In the genomic region with DNA sequence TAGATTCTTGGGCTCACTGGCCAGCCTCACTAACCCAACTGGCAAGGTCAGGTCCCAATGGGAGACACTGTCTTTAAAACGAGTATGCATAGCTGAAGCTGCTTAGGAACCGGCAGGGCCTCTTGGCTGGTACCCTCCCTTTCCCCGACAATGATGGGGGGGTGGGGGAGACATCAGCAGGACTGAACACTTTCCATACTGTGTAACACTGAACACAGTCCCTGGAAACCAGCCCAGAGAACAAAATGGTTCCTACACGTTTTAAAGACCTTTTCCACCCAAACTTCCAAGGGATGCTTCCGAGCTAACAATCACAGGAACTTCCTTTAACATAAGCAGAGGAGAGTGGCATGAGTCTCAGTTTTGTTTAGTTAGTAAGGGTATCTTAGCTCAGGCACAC, we compare ENCODE assay signal across 29 mouse cellular contexts. TPM values are rescaled to one million over a fixed set of nuclear protein-coding genes. Genes with fewer than 3 reads are reported as not detected.
DNase-seq lines count a peak whose midpoint lies in the region; ATAC-seq and TF ChIP-seq lines count a peak whose summit lies in the region.
"Had no signal": no experiment of that assay in that cellular context is flagged by ENCODE, and none has a peak within 500 bp of the region (broad histone marks: within the 10 kb centered on the region; RNA-seq: fewer than 3 reads in every experiment).

No protein-coding gene starts in this region.

- H3K4me2 ChIP-seq in heart, embryonic 16.5 days (ENCODE audit: low read depth, low read length), result no peak overlapping the region; the same call in 1 of the 2 replicates
- H3K4me2 ChIP-seq in heart, embryonic 12.5 days, result no peak overlapping the region
- H3K4me2 ChIP-seq in lung, postnatal 0 days (replicated peaks; ENCODE audit: low read depth, low read length), result no peak overlapping the region
- H3K4me2 ChIP-seq: embryonic facial prominence, embryonic 13.5 days; forebrain, embryonic 12.5 days; forebrain, embryonic 15.5 days; heart, embryonic 11.5 days; hindbrain, embryonic 15.5 days; intestine, embryonic 15.5 days; kidney, embryonic 15.5 days had no signal

- no peak for ATAC-seq in heart, embryonic 16.5 days (replicated peaks; ENCODE audit: extremely low read depth, insufficient read depth, low FRiP score)
- no peak for ATAC-seq in heart, embryonic 12.5 days (ENCODE audit: insufficient number of reproducible peaks, low FRiP score)
- no peak for ATAC-seq in lung, postnatal 0 days
- ATAC-seq: forebrain, embryonic 15.5 days; intestine, embryonic 15.5 days had no signal

- H3K9me3 ChIP-seq in heart, embryonic 16.5 days (replicated peaks; ENCODE audit: control insufficient read depth, low read length), result no peaks in the 10 kb centered on the region
- no peaks in the 10 kb centered on the region for H3K9me3 ChIP-seq in heart, embryonic 12.5 days (replicated peaks)
- H3K9me3 ChIP-seq in lung, postnatal 0 days (ENCODE audit: low read length), result no peaks in the 10 kb centered on the region
- H3K9me3 ChIP-seq: embryonic facial prominence, embryonic 10.5 days; embryonic facial prominence, embryonic 13.5 days; forebrain, embryonic 12.5 days; forebrain, embryonic 15.5 days; hindbrain, embryonic 15.5 days; intestine, embryonic 15.5 days; kidney, embryonic 15.5 days had no signal

- H3K27me3 ChIP-seq in heart, embryonic 16.5 days (ENCODE audit: control insufficient read depth, insufficient read depth, low read length), result no peaks in the 10 kb centered on the region
- no peaks in the 10 kb centered on the region for H3K27me3 ChIP-seq in heart, embryonic 12.5 days (replicated peaks)
- no peaks in the 10 kb centered on the region for H3K27me3 ChIP-seq in lung, postnatal 0 days (replicated peaks; ENCODE audit: insufficient read depth, low read length)
- H3K27me3 ChIP-seq: CH12.LX; embryonic facial prominence, embryonic 13.5 days; forebrain, embryonic 12.5 days; forebrain, embryonic 15.5 days; hindbrain, embryonic 15.5 days; intestine, embryonic 15.5 days; kidney, embryonic 15.5 days had no signal

- WGBS in heart, embryonic 16.5 days, result 72% methylated on average over 5 of the region's 5 CpGs
- WGBS in heart, embryonic 12.5 days, result 78% methylated on average over 5 of the region's 5 CpGs
- 63% methylated on average over 5 of the region's 5 CpGs for WGBS in lung, postnatal 0 days

- TF ChIP-seq CTCF in gastrocnemius, adult 2 months (IDR thresholded peaks at IDR 0.05), result no peak
- no peak for TF ChIP-seq CTCF in lung, postnatal 0 days (IDR thresholded peaks at IDR 0.05)

- intact Hi-C loops in gastrocnemius, adult 2 months (cut with DNase I), result no loop called here
- intact Hi-C loops in gastrocnemius, postnatal 36 days (cut with DNase I), result no loop called here

- no peak overlapping the region for H3K4me3 ChIP-seq in gastrocnemius, adult 2 months
- H3K4me3 ChIP-seq in heart, embryonic 16.5 days (ENCODE audit: low read length), result no peak overlapping the region
- no peak overlapping the region for H3K4me3 ChIP-seq in heart, embryonic 12.5 days
- H3K4me3 ChIP-seq in lung, postnatal 0 days (ENCODE audit: low read depth, low read length), result no peak overlapping the region
- H3K4me3 ChIP-seq in brown adipose tissue, adult 24 weeks (ENCODE audit: insufficient read depth, low read depth, low read length), result no peak overlapping the region
- H3K4me3 ChIP-seq: embryonic facial prominence, embryonic 10.5 days; embryonic facial prominence, embryonic 13.5 days; erythroblast, embryonic 14.5 days; forebrain, embryonic 12.5 days; forebrain, embryonic 15.5 days; hindbrain, embryonic 15.5 days; intestine, embryonic 15.5 days; kidney, embryonic 15.5 days had no signal

- H3K9ac ChIP-seq in heart, embryonic 16.5 days (ENCODE audit: low read length), result no peak overlapping the region
- H3K9ac ChIP-seq in heart, embryonic 12.5 days, result no peak overlapping the region
- H3K9ac ChIP-seq in lung, postnatal 0 days (replicated peaks; ENCODE audit: low read depth), result no peak overlapping the region
- H3K9ac ChIP-seq: embryonic facial prominence, embryonic 13.5 days; forebrain, embryonic 12.5 days; forebrain, embryonic 15.5 days; hindbrain, embryonic 15.5 days; intestine, embryonic 15.5 days; kidney, embryonic 15.5 days had no signal

- peaks cover 35% of the 10 kb centered on the region for H3K4me1 ChIP-seq in heart, embryonic 16.5 days (ENCODE audit: control insufficient read depth, insufficient read depth, low read length)
- peaks cover 43% of the 10 kb centered on the region for H3K4me1 ChIP-seq in heart, embryonic 12.5 days (replicated peaks)
- H3K4me1 ChIP-seq in lung, postnatal 0 days (ENCODE audit: insufficient read depth, low read depth, low read length), result no peaks in the 10 kb centered on the region
- peaks cover 39% of the 10 kb centered on the region for H3K4me1 ChIP-seq in brown adipose tissue, adult 24 weeks (ENCODE audit: control insufficient read depth, insufficient read depth, insufficient read length, low read length)
- H3K4me1 ChIP-seq: embryonic facial prominence, embryonic 10.5 days; embryonic facial prominence, embryonic 13.5 days; forebrain, embryonic 12.5 days; hindbrain, embryonic 15.5 days; intestine, embryonic 15.5 days had no signal

- no peak for DNase-seq in gastrocnemius, adult 2 months
- no peak for DNase-seq in gastrocnemius, postnatal 36 days
- DNase-seq in lung, postnatal 10 days, result peak; percentile 47
- no peak for DNase-seq in lung, postnatal 0 days (ENCODE audit: low spot score)
- no peak for DNase-seq in urinary bladder, postnatal 25 days (ENCODE audit: low spot score)
- DNase-seq: adrenal gland, postnatal 10 days; adrenal gland, postnatal 36 days; B cell, adult 2 months; cerebellum, adult 8-10 months; cerebellum, postnatal 25 days; embryo, embryonic 11 days; gastrocnemius, postnatal 10 days; heart, postnatal 14 days; heart, postnatal 4 days; kidney, adult 11 months; kidney, adult 8-10 months had no signal

- H3K27ac ChIP-seq in gastrocnemius, adult 2 months, result peak overlapping the region; percentile 59
- peak overlapping the region; percentile 61; the same call in 1 of the 2 replicates for H3K27ac ChIP-seq in heart, embryonic 16.5 days (ENCODE audit: low read length)
- H3K27ac ChIP-seq in heart, embryonic 12.5 days (ENCODE audit: poor library complexity, severe bottlenecking), result no peak overlapping the region
- H3K27ac ChIP-seq in lung, postnatal 0 days (ENCODE audit: low read length), result no peak overlapping the region
- peak overlapping the region; percentile 19; the same call in 1 of the 2 replicates for H3K27ac ChIP-seq in brown adipose tissue, adult 24 weeks (replicated peaks; ENCODE audit: low read depth, low read length)
- H3K27ac ChIP-seq: embryonic facial prominence, embryonic 10.5 days; embryonic facial prominence, embryonic 13.5 days; forebrain, embryonic 12.5 days; forebrain, embryonic 15.5 days; hindbrain, embryonic 15.5 days; intestine, embryonic 15.5 days; kidney, embryonic 15.5 days had no signal

- H3K36me3 ChIP-seq in heart, embryonic 16.5 days (ENCODE audit: control insufficient read depth, insufficient read depth), result peaks cover 11% of the 10 kb centered on the region
- peaks cover 16% of the 10 kb centered on the region for H3K36me3 ChIP-seq in heart, embryonic 12.5 days
- no peaks in the 10 kb centered on the region; the same call in 1 of the 2 replicates for H3K36me3 ChIP-seq in lung, postnatal 0 days (ENCODE audit: insufficient read depth, low read length)
- H3K36me3 ChIP-seq: intestine, embryonic 15.5 days had no signal

- no peak for TF ChIP-seq EP300 in lung, postnatal 0 days (IDR thresholded peaks at IDR 0.05)

RNA-seq across cellular contexts. Expression of gene Egln1, which starts 14.0 kb away (rescaled TPM):
- 100 to 1,000 TPM; 159 to 192 TPM for total RNA-seq in gastrocnemius, adult 2 months (2021)
- 100 to 1,000 TPM; 140 to 151 TPM for total RNA-seq in gastrocnemius, postnatal 36 days (2021)
- polyA plus RNA-seq in heart, embryonic 16.5 days (2015; fragmentation: Nextera tagmentation; extraction: Ambion mirVana), result 17.8 and 19.5 TPM in 2 replicates
- 16.5 and 18.6 TPM in 2 replicates for polyA plus RNA-seq in heart, embryonic 12.5 days (2016; fragmentation: Nextera tagmentation; extraction: Ambion mirVana)
- polyA plus RNA-seq in lung, postnatal 0 days (2015; fragmentation: Nextera tagmentation; extraction: Ambion mirVana), result 7.7 and 8.8 TPM in 2 replicates
- polyA plus RNA-seq in brown adipose tissue, adult 24 weeks (2012; ENCODE audit: insufficient read depth, insufficient read length, missing spikeins), result 134 and 142 TPM in 2 replicates

RNA-seq across cellular contexts. Expression of gene Sprtn, which starts 37.4 kb away (rescaled TPM):
- 1 to 10 TPM; 6.7 to 7.5 TPM for total RNA-seq in gastrocnemius, adult 2 months (2021)
- 1 to 10 TPM; 5.0 to 6.9 TPM for total RNA-seq in gastrocnemius, postnatal 36 days (2021)
- 8.3 and 8.5 TPM in 2 replicates for polyA plus RNA-seq in heart, embryonic 16.5 days (2015; fragmentation: Nextera tagmentation; extraction: Ambion mirVana)
- polyA plus RNA-seq in heart, embryonic 12.5 days (2016; fragmentation: Nextera tagmentation; extraction: Ambion mirVana), result 10.4 and 10.9 TPM in 2 replicates
- polyA plus RNA-seq in lung, postnatal 0 days (2015; fragmentation: Nextera tagmentation; extraction: Ambion mirVana), result 6.9 TPM in 2 replicates
- polyA plus RNA-seq in brown adipose tissue, adult 24 weeks (2012; ENCODE audit: insufficient read depth, insufficient read length, missing spikeins), result 10.2 and 14.9 TPM in 2 replicates

RNA-seq across cellular contexts. Expression of gene Exoc8, which starts 37.6 kb away (rescaled TPM):
- total RNA-seq in gastrocnemius, adult 2 months (2021), result 1 to 10 TPM; 7.6 to 7.8 TPM
- total RNA-seq in gastrocnemius, postnatal 36 days (2021), result 1 to 10 TPM; 6.3 to 8.0 TPM
- polyA plus RNA-seq in heart, embryonic 16.5 days (2015; fragmentation: Nextera tagmentation; extraction: Ambion mirVana), result 6.9 and 7.3 TPM in 2 replicates
- 10.1 and 10.3 TPM in 2 replicates for polyA plus RNA-seq in heart, embryonic 12.5 days (2016; fragmentation: Nextera tagmentation; extraction: Ambion mirVana)
- 7.0 and 7.7 TPM in 2 replicates for polyA plus RNA-seq in lung, postnatal 0 days (2015; fragmentation: Nextera tagmentation; extraction: Ambion mirVana)
- 9.7 and 13.5 TPM in 2 replicates for polyA plus RNA-seq in brown adipose tissue, adult 24 weeks (2012; ENCODE audit: insufficient read depth, insufficient read length, missing spikeins)

Comparison
In these comparisons a context has a peak if more than half of its experiments do, and no peak if none do; other contexts are left out.
1. H3K27ac ChIP-seq: peak in gastrocnemius, adult 2 months (single experiment), heart, embryonic 16.5 days (single experiment) and brown adipose tissue, adult 24 weeks (single experiment); none in heart, embryonic 12.5 days (single experiment) and lung, postnatal 0 days (single experiment).